Mouse (Mus musculus) fat pad, adult 2 months (tissue): Measurements from ENCODE around the gene Smad3.

Experiments used
- DNase-seq: peaks from one replicate; pipeline ENCODE4 v3.0.0-alpha.2; 2011; ENCODE audit warnings: low read depth, low spot score; ENCODE audit errors: extremely low read depth

The Smad3 gene

GRCm38 (mm10) chr9:63774854-63775483 lies 17.2 kb upstream of the Smad3 start:
- DNase-seq = no peak

- DNase-seq = no peak
Observed at GRCm38 (mm10) chr9:63772452-63772851, 14.7 kb upstream of the Smad3 start.

DNA sequence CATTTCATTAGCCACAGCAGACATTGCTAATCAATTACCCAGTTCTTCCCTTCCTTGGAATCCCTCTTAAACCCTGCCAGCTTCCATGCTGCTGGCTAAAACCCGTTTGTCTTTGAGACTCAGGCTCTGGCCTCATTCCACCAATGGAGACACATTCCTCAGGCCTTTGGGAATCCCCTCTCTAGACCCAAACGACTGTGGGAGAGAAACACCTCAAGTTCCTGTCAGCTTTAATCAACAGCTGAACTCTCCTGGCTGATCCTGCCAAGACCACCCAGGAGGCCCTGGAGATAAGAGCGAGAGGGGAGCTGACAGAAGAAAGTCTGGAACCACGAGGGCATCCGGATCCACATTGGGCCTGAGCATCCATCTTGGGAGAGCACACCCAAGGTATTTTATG lies 13.9 kb upstream of the Smad3 start:
- DNase-seq = no peak

GRCm38 (mm10) chr9:63761367-63762094 lies 3.7 kb upstream of the Smad3 start:
- DNase-seq = no peak

- DNase-seq = no peak
Observed at GRCm38 (mm10) chr9:63760783-63761182, 3.0 kb upstream of the Smad3 start.

GRCm38 (mm10) chr9:63759973-63760722 lies 2.4 kb upstream of the Smad3 start:
- DNase-seq = no peak

DNA sequence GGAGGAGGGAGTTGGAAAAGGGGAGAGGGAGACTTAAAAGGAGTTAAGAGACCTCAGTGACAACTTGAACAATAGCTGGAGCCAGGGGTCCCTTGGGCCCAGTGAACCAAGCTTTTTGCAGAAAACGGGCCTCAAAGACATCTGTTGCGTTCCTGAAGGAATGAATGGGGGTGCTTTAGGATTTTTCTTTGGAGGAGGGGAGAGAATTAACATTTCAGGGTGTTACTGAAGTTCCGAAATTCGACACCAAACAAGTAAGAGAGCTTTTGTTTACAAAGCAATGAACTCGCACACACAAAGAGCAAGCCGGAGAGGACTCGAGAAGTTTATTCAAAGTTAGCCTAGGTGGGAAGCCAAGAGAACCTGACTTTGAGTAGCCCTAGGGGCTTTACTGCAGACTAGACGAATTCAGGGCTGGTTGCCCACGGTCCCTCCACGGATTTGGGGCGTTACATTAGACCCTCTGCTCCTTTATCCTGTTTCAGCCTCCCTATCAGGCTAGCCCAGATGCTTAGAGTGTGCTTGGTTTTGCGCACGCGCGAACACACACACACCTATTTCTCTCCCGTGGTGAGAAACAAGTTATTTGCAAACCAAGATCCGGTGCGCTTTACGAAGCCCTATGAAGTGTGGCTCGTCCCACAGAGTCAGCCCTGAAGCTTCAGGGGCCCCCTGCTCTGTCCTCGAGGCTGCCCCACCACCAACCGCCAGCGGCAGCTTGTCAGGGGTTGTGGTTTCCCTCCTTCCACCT lies 1.0 kb upstream of the Smad3 start:
- DNase-seq = no peak

DNA sequence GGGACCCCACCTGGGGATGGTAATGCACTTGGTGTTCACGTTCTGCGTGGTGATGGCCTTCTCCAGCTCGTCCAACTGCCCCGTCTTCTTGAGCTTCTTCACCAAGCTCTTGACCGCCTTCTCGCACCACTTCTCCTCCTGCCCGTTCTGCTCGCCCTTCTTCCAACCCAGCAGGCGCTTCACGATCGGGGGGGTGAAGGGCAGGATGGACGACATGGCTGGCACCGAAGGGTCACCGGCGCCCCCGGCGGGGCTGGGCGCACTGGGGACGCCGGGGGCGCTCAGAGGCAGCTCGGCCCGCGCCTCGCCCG lies 377 bp downstream of the Smad3 start:
- no peak for DNase-seq

DNA sequence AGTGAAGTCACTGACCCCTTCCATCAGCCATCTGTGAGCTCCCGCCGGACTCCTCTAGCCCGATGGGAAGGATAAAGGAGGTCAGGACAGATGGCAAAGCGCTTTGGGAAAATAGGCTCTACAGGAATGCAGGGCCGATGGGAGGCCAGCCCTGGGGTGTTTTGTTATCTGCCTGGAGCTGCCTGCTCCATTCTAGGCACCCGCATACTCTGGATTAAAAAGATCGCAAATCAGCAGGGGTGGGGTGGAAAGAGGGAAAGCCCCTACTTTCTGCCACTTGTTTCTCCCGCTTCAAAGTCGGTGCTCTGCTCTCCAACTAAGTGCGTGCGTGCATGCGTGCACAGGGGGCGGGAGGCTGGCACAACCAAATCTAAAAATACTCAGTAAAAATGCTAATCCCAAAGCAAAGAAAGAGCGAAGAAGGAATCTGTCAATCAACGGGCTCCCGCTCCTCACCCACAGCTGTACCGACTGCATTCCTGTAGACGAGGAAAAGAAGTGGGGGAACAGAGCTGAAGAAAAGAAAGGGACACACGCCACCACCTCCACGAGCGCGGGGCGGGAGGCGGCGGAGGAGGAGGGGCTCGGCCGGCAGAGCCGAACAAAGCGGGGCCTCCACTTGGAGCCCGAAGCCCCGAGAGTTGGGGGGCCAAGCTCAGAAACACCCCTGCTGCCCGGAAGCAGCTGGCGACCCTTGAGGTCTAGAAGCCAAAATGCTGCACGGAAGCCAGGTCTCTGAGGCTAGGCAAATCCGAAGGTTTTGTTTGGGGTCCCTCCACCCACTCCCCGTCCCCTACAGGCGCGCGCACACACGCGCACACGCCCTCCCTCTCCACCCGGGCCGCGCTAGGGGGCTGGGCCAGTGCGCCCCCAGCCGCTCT lies 973 bp downstream of the Smad3 start:
- DNase-seq = no peak

DNA sequence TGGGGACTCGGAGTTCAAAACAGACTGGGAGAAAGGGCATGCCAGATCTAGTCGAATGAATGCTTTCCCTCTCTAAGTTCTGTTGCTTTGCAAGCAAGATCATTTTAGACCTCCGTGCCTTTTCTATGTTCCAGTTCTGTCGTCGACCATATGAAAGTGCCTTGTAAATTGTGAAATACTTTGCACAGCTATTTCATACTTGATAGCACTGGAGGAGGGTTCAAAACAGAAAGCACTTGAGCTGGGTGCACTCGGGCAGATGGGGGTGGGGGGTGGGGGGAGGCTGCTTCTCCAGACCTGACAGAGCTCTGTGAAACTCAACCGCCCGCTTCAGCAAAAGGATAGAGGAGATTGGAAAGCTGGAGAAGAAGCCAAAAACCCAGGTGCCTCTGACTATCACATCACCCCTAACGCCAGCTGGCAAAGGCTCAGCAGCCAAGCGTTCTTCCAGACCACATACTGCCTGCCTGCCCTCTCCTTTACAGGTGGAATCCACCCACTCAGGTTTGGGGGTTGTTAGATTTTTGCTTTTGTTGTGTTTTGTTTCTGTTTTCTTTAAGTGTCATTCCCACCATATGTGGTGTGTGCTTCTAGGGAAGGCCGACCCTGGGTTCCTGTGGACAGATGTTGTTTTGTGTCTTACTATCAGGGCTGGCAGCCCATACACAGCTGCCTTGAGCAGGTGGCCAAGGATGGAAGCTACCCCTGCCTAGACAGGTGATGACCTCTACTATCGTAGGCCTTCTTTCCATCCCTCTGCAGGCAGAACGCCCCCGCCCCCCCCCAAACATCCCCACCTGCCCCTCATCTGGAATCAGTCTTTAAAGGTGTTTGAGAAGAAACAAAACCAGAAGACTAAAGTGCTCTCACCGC lies 1.9 kb downstream of the Smad3 start:
- no peak for DNase-seq

DNA sequence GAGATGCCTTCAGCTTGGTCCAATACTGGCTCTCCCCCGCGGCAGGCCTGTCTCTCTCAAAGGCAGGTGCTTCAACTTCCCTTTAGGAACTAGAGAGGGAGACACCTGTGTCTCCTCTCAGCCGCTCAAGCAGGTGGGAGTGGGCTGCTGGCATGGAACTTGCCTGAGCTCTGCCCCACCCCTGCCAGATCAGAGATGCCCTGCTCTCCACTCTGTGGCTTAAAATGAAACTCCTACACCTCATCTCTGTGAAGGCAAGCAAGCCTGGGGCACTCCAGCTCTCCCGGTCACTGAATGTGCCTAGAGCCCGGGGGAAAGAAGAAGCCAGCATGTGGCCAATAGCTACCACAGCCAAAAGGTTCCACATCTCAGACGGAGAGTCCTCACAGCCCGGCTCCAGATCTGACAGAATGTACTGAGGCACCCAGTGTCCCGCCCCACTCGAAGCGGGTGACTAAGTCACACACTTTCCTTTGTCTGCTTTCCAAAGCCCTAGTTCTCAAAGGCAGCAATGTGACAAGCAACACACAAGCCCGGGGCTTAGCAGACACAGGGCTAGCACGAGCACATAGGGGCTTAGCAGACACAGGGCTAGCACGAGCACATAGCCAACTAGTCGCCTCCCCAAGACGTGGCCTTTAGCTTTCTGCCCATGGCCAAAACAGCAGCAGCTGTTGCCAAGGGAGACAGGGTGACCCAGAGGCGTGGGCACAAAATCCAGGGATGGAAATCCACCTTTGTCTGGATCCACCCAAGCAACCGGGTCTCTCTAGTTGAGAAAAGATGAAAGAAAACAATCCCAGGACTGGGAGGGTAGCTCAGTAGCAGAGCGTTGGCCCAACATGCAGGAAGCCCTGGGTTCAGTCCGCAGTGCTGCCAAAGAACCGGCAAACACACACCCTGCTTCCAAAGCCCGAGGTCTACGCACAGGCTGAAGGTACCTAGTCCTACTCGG lies 3.0 kb downstream of the Smad3 start:
- DNase-seq = no peak

- no peak for DNase-seq
Observed at GRCm38 (mm10) chr9:63754039-63754438, 3.8 kb downstream of the Smad3 start.

DNA sequence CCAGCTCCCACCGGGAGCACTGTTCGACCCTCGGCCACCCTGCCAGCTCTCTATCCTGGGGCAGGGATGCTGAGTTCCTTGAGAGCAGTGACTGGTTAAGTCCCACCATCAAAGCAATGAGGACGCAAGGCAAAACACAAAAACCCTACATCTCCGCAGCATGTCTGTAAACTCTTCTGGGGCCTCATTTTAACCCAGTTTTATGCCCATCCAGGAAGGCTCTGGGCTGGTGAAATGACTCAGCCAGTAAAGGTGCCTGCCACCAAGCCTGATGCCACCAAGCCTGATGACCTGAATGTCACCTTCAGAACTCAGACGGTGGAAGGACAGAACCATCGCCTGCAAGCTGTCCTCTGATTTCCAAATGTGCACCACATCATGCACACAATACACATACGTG lies 4.4 kb downstream of the Smad3 start:
- DNase-seq = no peak

DNA sequence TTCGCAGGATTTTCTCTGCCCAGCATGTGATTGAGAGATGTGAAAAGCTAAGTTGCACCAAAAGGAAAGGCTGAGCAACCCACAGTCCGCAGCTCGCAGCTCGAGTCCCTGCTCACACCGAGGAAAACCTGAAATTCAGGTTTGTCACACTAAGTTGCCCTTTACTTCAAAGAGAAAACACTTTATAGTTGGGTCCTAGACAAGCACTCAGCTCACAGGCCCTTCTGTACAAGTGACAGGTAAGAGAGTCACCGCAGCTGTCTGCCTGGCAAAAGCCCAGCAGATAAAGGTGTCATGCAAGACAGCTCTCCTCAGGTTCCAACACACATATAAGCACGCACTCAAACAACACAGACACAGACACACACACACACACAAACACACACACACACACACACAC lies 5.2 kb downstream of the Smad3 start:
- no peak for DNase-seq

DNA sequence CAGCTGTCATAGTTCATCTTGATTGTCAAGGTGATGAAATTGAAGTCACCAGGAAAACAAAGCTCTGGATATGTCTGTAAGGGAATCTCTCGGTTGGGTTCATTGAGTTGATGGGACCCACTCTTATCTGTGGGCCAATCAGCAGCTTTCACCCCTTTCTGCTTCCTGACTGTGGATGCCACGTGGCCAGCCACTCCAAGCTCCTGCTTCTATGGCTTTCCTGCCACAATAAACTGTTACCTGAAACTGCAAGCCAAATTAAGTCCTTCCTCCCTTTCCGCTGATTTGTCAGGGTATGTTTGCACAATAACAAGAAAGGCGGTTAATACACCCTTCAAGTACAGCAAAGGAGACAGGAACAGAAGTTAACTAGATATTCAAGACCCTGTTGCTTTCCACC lies 6.5 kb downstream of the Smad3 start:
- DNase-seq = no peak

DNA sequence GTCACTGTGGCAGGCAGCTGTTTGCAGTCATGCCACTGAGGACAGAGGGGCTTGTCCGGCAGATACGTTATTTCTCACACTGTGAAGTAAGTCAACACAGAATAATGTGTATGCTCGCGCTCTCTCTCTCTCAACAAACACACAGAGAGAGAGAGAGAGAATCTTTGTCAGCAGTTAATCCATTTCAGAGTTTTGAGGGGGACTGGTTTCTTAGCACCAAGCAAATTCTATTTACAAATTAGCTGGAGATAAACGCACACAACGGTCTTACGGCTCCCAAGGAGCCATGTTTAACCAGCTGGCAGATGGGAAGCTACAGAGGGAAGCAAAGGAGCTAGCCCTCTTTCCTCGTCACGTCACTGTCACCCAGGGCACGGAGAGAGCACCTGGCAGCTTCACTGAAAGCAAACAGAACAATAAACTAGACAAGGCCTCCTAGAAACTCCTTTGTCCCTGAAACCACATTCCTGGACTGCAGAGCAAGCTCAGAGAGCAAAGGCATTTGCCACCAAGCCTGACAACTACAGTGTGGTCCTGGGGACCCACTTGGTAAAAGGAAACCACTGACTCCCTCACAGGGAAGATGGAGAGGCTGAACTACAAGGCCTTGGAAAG lies 7.3 kb downstream of the Smad3 start:
- DNase-seq = no peak

GRCm38 (mm10) chr9:63749296-63749915 lies 8.4 kb downstream of the Smad3 start:
- DNase-seq = no peak
